Mouse (Mus musculus) kidney, postnatal 0 days (tissue): ENCODE data around the gene Olfr457. TPM values are rescaled to one million over a fixed set of nuclear protein-coding genes. Genes with fewer than 3 reads are reported as not detected.
A peak's percentile ranks its signal among the peaks of the same experiment; 100 is the strongest.

Source experiments
- ATAC-seq: fragments of 200-750 bp; cut with Nextera tagmentation; replicated peaks from 2 replicates; pipeline ENCODE4 v1.8.0; 2017; ENCODE audit warnings: low read depth, moderate number of reproducible peaks, moderate TSS enrichment, moderate library complexity; ENCODE audit not compliant: low FRiP score
- DNase-seq: peaks from one replicate; pipeline ENCODE4 v3.0.0-alpha.2; 2016; ENCODE audit warnings: low spot score
- H3K27ac ChIP-seq: fragments of 300-500 bp; sonication (generic); 2 replicates; pipeline ENCODE4 v1.5.1; 2014; ENCODE audit warnings: mild to moderate bottlenecking
- H3K27me3 ChIP-seq: fragments of 300-500 bp; sonication (generic); 2 replicates; pipeline ENCODE4 v1.6.1; 2014; ENCODE audit warnings: low read length, mixed read lengths; ENCODE audit not compliant: insufficient read depth
- H3K36me3 ChIP-seq: fragments of 300-500 bp; sonication (generic); 2 replicates; pipeline ENCODE4 v1.6.1; 2014; ENCODE audit warnings: low read length, mixed read lengths; ENCODE audit not compliant: insufficient read depth
- H3K4me1 ChIP-seq: fragments of 300-500 bp; sonication (generic); replicated peaks from 2 replicates; pipeline ENCODE4 v1.6.1; 2014; ENCODE audit warnings: antibody characterized with exemption, low read length, mixed read lengths; ENCODE audit not compliant: insufficient read depth
- H3K4me2 ChIP-seq: fragments of 300-500 bp; sonication (generic); 2 replicates; pipeline ENCODE4 v1.6.1; 2014; ENCODE audit warnings: mild to moderate bottlenecking, low read length, moderate library complexity, mixed read lengths
- H3K4me3 ChIP-seq: fragments of 300-500 bp; sonication (generic); replicated peaks from 2 replicates; pipeline ENCODE4 v1.5.1; 2014; ENCODE audit warnings: low read depth, low read length
- H3K9ac ChIP-seq: fragments of 300-500 bp; sonication (generic); 2 replicates; pipeline ENCODE4 v1.6.1; 2014; ENCODE audit warnings: low read depth, low read length
- H3K9me3 ChIP-seq: fragments of 300-500 bp; sonication (generic); replicated peaks from 2 replicates; pipeline ENCODE4 v1.6.1; 2016; ENCODE audit warnings: low read length, inconsistent platforms, mixed read lengths
- CTCF ChIP-seq: IDR thresholded peaks from 2 replicates; pipeline ENCODE4 v1.5.1; 2016; ENCODE audit warnings: antibody characterized with exemption, low read depth, mild to moderate bottlenecking, moderate library complexity
- WGBS: fragments of 180-500 bp; shearing (Covaris S2); extraction: QIAGEN DNeasy Blood & Tissue Kit; methylation state at CpG from one replicate; pipeline ENCODE4 v1.1.7; 2014; 5-methylcytosine and 5-hydroxymethylcytosine counted together
- polyA plus RNA-seq: library from polyadenylated mRNA; unstranded; fragments of >200 nt; fragmentation: Nextera tagmentation; extraction: Ambion mirVana; gene quantifications from 2 replicates; pipeline ENCODE4 v1.2.1, GENCODE M21; 2015

Olfr457 gene
- polyA plus RNA-seq, 1 experiment from 2014 or later: not detected

DNA sequence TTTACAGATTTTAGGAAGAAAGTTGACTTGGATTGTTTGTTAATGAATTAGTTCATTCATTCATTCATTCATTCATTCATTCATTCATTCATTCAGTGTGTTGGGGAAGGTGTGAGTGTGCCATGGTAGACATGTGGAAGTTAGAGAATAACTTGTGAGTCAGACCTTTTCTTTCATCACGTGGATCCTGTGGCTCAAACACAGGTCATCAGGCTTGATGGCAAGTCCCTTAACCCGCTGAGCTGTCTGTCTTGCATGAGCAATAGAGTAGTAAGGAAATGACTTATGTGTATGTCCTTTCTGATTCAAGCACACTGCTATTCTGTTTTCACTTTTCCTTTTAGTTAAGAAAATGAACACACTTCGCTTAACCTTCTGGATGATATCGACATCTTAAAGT lies 5.6 kb downstream of the Olfr457 start:
- ATAC-seq (no peak), DNase-seq (no peak)
- Histone ChIP-seq H3K9ac (no peak overlapping the region), H3K4me1 (no peaks in the 10 kb centered on the region), H3K9me3 (no peaks in the 10 kb centered on the region), H3K27ac (no peak overlapping the region), H3K4me3 (no peak overlapping the region), H3K36me3 (no peaks in the 10 kb centered on the region), H3K4me2 (no peak overlapping the region), H3K27me3 (no peaks in the 10 kb centered on the region)
- WGBS: 75% methylated on average over 4 of the region's 4 CpGs
- no peak for TF ChIP-seq CTCF

DNA sequence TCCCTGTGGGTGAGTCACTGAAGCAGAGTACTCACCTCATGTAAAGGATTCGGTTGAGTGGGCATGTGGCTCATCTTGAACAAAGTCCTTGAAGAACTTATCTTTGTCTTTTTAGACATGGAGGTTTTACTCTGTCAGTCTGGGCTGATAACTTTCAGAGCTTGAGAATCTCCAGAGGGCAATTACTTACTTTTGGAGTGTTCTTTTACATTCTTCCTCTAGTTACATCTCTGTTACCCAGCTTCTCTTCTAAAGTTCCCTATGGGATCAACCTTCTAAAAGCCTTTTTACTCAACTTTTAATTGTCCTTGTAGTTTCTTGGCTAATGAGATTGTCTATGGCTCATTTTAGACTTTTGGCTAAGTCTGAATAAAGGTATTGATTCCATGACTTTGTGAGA lies 11.0 kb downstream of the Olfr457 start, which contains the start of gene Olfr458:
Gene Olfr458, minus strand, starts transcription at position 101 of the 400 bp plus-strand sequence.
- Histone ChIP-seq H3K36me3 (no peaks in the 10 kb centered on the region), H3K4me2 (no peak within 1 kb of the TSS), H3K27ac (no peak within 1 kb of the TSS), H3K27me3 (no peaks in the 10 kb centered on the region), H3K4me1 (no peaks in the 10 kb centered on the region), H3K4me3 (no peak within 1 kb of the TSS), H3K9me3 (no peaks in the 10 kb centered on the region), H3K9ac (no peak within 1 kb of the TSS)
- DNase-seq: no peak
- TF ChIP-seq CTCF: no peak
- 85% methylated on average over 1 of the region's 1 CpGs for WGBS
- ATAC-seq: no peak

DNA sequence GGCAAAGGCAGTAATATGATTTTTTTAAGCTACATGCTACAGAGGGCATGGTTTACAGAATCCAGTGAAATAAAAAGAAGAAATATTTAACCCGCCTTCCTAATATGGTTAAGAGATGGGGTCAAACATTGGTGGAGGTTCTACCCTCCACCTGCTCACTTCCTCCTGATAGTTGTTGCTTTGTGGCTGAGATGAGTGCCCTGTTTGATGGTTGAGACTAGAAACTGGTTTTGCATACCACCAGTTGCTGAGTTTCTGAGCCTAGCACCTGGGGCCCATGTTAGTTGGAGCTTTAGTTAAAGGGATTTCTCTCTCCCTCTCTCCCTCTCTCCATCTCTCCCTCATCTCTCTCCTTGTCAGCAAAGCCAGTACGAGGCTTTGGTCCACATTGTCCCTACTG lies 28.8 kb downstream of the Olfr457 start:
- Histone ChIP-seq H3K27ac (no peak overlapping the region), H3K9me3 (no peaks in the 10 kb centered on the region), H3K27me3 (no peaks in the 10 kb centered on the region), H3K4me3 (no peak overlapping the region), H3K4me1 (no peaks in the 10 kb centered on the region), H3K9ac (no peak overlapping the region), H3K36me3 (no peaks in the 10 kb centered on the region), H3K4me2 (no peak overlapping the region)
- 69% methylated on average over 2 of the region's 2 CpGs for WGBS
- no peak for TF ChIP-seq CTCF
- ATAC-seq: no peak
- no peak for DNase-seq

DNA sequence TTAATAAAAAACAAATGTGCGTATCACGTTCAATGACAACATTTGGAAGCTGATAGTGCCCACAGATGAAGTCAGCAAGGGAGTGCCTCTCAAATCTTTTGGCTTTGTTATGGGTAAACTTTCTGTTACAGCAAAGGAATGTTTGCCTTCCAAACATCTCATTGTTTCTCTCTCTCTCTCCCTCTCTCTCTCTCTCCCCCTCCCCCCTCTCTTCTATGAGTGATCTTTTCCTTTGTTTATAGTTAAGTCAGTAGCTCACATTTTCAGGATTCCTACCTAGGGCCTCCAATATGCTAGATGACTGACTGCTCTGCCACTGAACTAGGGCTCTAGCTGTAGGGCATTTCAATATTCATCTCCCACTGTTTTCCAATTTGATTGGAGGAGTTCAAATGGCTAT lies 31.6 kb downstream of the Olfr457 start:
- Histone ChIP-seq H3K4me3 (no peak overlapping the region), H3K9ac (no peak overlapping the region), H3K4me1 (no peaks in the 10 kb centered on the region), H3K9me3 (no peaks in the 10 kb centered on the region), H3K4me2 (no peak overlapping the region), H3K27ac (no peak overlapping the region), H3K36me3 (no peaks in the 10 kb centered on the region), H3K27me3 (no peaks in the 10 kb centered on the region)
- no peak for DNase-seq
- ATAC-seq: no peak
- WGBS: 63% methylated on average over 2 of the region's 2 CpGs
- TF ChIP-seq CTCF: no peak

DNA sequence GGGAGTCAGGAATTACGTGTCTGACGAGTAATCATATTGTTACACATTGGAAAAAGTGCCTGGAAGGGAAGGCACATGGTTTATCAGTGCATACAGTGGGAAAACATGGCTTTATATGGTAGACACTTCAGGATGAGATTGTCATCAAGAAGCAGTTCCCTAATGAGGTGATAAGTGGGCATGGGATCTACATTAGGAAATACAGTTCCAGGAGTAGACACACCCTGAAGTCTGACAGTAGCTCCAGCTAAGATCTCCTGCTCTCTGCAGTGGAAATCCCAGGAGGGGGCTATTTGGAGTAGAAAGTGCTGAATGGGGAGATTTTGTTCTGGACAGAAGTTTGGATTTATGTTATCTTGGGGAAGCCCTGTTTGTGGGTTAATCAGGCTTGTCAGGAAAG lies 34.7 kb downstream of the Olfr457 start:
- H3K36me3 ChIP-seq: no peaks in the 10 kb centered on the region
- H3K27me3 ChIP-seq: no peaks in the 10 kb centered on the region
- H3K9ac ChIP-seq: no peak overlapping the region
- H3K4me1 ChIP-seq: no peaks in the 10 kb centered on the region
- ATAC-seq: no peak
- H3K4me3 ChIP-seq: no peak overlapping the region
- H3K27ac ChIP-seq: no peak overlapping the region
- no peak overlapping the region for H3K4me2 ChIP-seq
- TF ChIP-seq CTCF: no peak
- WGBS: 58% methylated on average over 2 of the region's 2 CpGs
- H3K9me3 ChIP-seq: no peaks in the 10 kb centered on the region
- DNase-seq: no peak

DNA sequence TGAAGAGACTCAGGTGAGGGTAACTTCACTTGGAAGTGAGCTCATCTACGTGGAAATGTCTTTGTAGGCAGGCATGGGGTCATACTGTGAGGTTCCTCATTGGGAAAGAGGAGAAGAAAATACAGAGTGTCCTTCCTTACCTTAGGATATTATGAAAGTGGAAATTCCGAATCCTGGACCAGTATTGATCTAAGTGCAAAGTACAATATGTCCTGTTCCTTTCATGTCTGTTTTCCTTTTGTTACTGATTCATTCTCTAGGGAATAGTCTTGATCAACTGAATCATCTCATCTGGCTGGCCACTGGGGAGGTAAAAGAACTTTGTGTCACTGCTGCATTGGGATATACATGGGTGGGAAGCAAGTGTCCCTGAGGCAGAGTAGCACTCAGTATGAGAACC lies 40.6 kb downstream of the Olfr457 start:
- Histone ChIP-seq H3K36me3 (no peaks in the 10 kb centered on the region), H3K9ac (no peak overlapping the region), H3K9me3 (no peaks in the 10 kb centered on the region), H3K4me3 (no peak overlapping the region), H3K27ac (no peak overlapping the region), H3K4me1 (no peaks in the 10 kb centered on the region), H3K4me2 (no peak overlapping the region), H3K27me3 (no peaks in the 10 kb centered on the region)
- DNase-seq: no peak
- 73% methylated on average over 2 of the region's 2 CpGs for WGBS
- no peak for ATAC-seq
- no peak for TF ChIP-seq CTCF

DNA sequence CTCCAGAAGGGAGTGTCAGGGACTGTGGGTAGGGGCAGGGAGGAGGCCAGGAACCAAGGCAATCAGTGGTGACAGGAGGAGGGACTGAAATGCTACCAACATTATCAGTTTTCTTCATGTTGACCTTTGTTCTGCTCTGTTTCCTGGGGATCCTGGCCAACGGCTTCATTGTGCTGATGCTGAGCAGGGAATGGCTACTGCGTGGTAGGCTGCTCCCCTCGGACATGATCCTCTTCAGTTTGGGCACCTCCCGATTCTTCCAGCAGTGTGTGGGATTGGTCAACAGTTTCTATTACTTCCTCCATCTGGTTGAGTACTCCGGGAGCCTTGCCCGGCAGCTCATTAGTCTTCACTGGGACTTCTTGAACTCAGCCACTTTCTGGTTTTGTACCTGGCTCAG lies 41.7 kb downstream of the Olfr457 start, which contains the start of gene Tas2r126:
Gene Tas2r126, plus strand, starts transcription at position 90 of the 400 bp plus-strand sequence.
- Histone ChIP-seq H3K4me2 (no peak within 1 kb of the TSS), H3K27ac (no peak within 1 kb of the TSS), H3K36me3 (no peaks in the 10 kb centered on the region), H3K4me1 (no peaks in the 10 kb centered on the region), H3K27me3 (no peaks in the 10 kb centered on the region), H3K9me3 (no peaks in the 10 kb centered on the region), H3K9ac (no peak within 1 kb of the TSS), H3K4me3 (no peak within 1 kb of the TSS)
- DNase-seq: peak; percentile 18
- no peak for ATAC-seq
- WGBS: 48% methylated on average over 6 of the region's 6 CpGs
- no peak for TF ChIP-seq CTCF
